Mouse (Mus musculus) liver, embryonic 11.5 days (tissue): ENCODE results near the gene Lmx1b. TPM values are rescaled to one million over a fixed set of nuclear protein-coding genes. Genes with fewer than 3 reads are reported as not detected.

Experiments used
- ATAC-seq: fragments of 200-750 bp; cut with Nextera tagmentation; replicated peaks from 2 replicates; pipeline ENCODE4 v1.8.0; 2017; ENCODE audit warnings: moderate number of reproducible peaks, mild to moderate bottlenecking, moderate TSS enrichment, moderate library complexity; ENCODE audit not compliant: low FRiP score
- DNase-seq: peaks from one replicate; pipeline ENCODE4 v3.0.0-alpha.2; 2017; ENCODE audit warnings: low spot score
- H3K27ac ChIP-seq: fragments of 300-500 bp; sonication (generic); 2 replicates; pipeline ENCODE4 v1.5.1; 2014; ENCODE audit warnings: mild to moderate bottlenecking, low read depth, low read length, control low read depth
- H3K27me3 ChIP-seq: fragments of 300-500 bp; sonication (generic); replicated peaks from 2 replicates; pipeline ENCODE4 v1.6.1; 2014; ENCODE audit warnings: low read length, mixed read lengths; ENCODE audit not compliant: control insufficient read depth, insufficient read depth
- H3K36me3 ChIP-seq: fragments of 300-500 bp; sonication (generic); 2 replicates; pipeline ENCODE4 v1.6.1; 2014; ENCODE audit warnings: mild to moderate bottlenecking, low read length, moderate library complexity, mixed read lengths; ENCODE audit not compliant: control insufficient read depth, insufficient read depth
- H3K4me1 ChIP-seq: fragments of 300-500 bp; sonication (generic); replicated peaks from 2 replicates; pipeline ENCODE4 v1.6.1; 2014; ENCODE audit warnings: low read length, mixed read lengths; ENCODE audit not compliant: control insufficient read depth, insufficient read depth
- H3K4me2 ChIP-seq: fragments of 300-500 bp; sonication (generic); 2 replicates; pipeline ENCODE4 v1.6.1; 2014; ENCODE audit warnings: mild to moderate bottlenecking, control low read depth, moderate library complexity
- H3K4me3 ChIP-seq: fragments of 300-500 bp; sonication (generic); 2 replicates; pipeline ENCODE4 v1.5.1; 2014; ENCODE audit warnings: low read depth, low read length, control low read depth
- H3K9ac ChIP-seq: fragments of 300-500 bp; sonication (generic); 2 replicates; pipeline ENCODE4 v1.6.1; 2014; ENCODE audit warnings: low read depth, low read length, control low read depth
- H3K9me3 ChIP-seq: fragments of 300-500 bp; sonication (generic); 2 replicates; pipeline ENCODE4 v1.6.1; 2016; ENCODE audit warnings: low read length, inconsistent platforms, mixed read lengths; ENCODE audit not compliant: control insufficient read depth
- WGBS: fragments of 180-500 bp; shearing (Covaris S2); extraction: QIAGEN DNeasy Blood & Tissue Kit; methylation state at CpG from one replicate; pipeline ENCODE4 v1.1.7; 2014; 5-methylcytosine and 5-hydroxymethylcytosine counted together
- polyA plus RNA-seq: library from polyadenylated mRNA; unstranded; fragments of >200 nt; fragmentation: Nextera tagmentation; extraction: Ambion mirVana; gene quantifications from 2 replicates; pipeline ENCODE4 v1.2.1, GENCODE M21; 2014

The Lmx1b gene
- polyA plus RNA-seq, 1 experiment from 2014 or later, result 0.14 TPM

- DNase-seq, result no peak
- Histone ChIP-seq H3K36me3 (no peaks in the 10 kb centered on the region), H3K27ac (no peak overlapping the region), H3K27me3 (peaks cover 100% of the 10 kb centered on the region), H3K4me3 (no peak overlapping the region), H3K4me1 (no peaks in the 10 kb centered on the region; the same call in 1 of the 2 replicates), H3K9ac (no peak overlapping the region), H3K4me2 (no peak overlapping the region), H3K9me3 (no peaks in the 10 kb centered on the region)
- 7% methylated on average over 5 of the region's 5 CpGs for WGBS
- ATAC-seq, result no peak
Measured at GRCm38 (mm10) chr2:33633237-33633636, 7.1 kb downstream of the Lmx1b start.

- peaks cover 100% of the 10 kb centered on the region for H3K27me3 ChIP-seq
- no peaks in the 10 kb centered on the region for H3K9me3 ChIP-seq
- H3K4me1 ChIP-seq, result no peaks in the 10 kb centered on the region; the same call in 1 of the 2 replicates
- ATAC-seq (no peak), DNase-seq (no peak)
- no peak overlapping the region for H3K4me3 ChIP-seq
- no peak overlapping the region for H3K4me2 ChIP-seq
- no peaks in the 10 kb centered on the region for H3K36me3 ChIP-seq
- no peak overlapping the region for H3K9ac ChIP-seq
- WGBS, result 5% methylated on average over 5 of the region's 5 CpGs
- H3K27ac ChIP-seq, result no peak overlapping the region
Measured at GRCm38 (mm10) chr2:33632551-33633059, 7.7 kb downstream of the Lmx1b start.

GRCm38 (mm10) chr2:33631708-33632343 is 8.5 kb downstream of the Lmx1b start:
- DNase-seq (no peak), ATAC-seq (no peak)
- WGBS, result 1% methylated on average over 31 of the region's 31 CpGs
- Histone ChIP-seq H3K27ac (no peak overlapping the region), H3K4me3 (no peak overlapping the region), H3K4me1 (no peaks in the 10 kb centered on the region; the same call in 1 of the 2 replicates), H3K36me3 (no peaks in the 10 kb centered on the region), H3K9ac (no peak overlapping the region), H3K4me2 (no peak overlapping the region), H3K9me3 (no peaks in the 10 kb centered on the region), H3K27me3 (peaks cover 100% of the 10 kb centered on the region)

- Histone ChIP-seq H3K9me3 (no peaks in the 10 kb centered on the region), H3K4me1 (no peaks in the 10 kb centered on the region; the same call in 1 of the 2 replicates), H3K27me3 (peaks cover 98% of the 10 kb centered on the region), H3K4me3 (0 out of 2 replicates have a peak overlapping the region, but pooled peaks have one; percentile 7), H3K9ac (no peak overlapping the region), H3K27ac (no peak overlapping the region), H3K36me3 (no peaks in the 10 kb centered on the region), H3K4me2 (peak overlapping the region; percentile 31)
- no peak for ATAC-seq
- WGBS, result 2% methylated on average over 40 of the region's 40 CpGs
- DNase-seq, result no peak
Measured at GRCm38 (mm10) chr2:33631022-33631707, 9.1 kb downstream of the Lmx1b start.

- Histone ChIP-seq H3K9ac (no peak overlapping the region), H3K4me2 (no peak overlapping the region), H3K4me3 (no peak overlapping the region), H3K9me3 (no peaks in the 10 kb centered on the region), H3K27ac (no peak overlapping the region), H3K27me3 (peaks cover 98% of the 10 kb centered on the region), H3K36me3 (no peaks in the 10 kb centered on the region), H3K4me1 (no peaks in the 10 kb centered on the region; the same call in 1 of the 2 replicates)
- DNase-seq (no peak), ATAC-seq (no peak)
- WGBS, result 5% methylated on average over 34 of the region's 34 CpGs
Measured at GRCm38 (mm10) chr2:33630081-33631021, 10.0 kb downstream of the Lmx1b start.

GRCm38 (mm10) chr2:33629641-33630040 is 10.7 kb downstream of the Lmx1b start:
- Histone ChIP-seq H3K36me3 (no peaks in the 10 kb centered on the region), H3K27me3 (peaks cover 98% of the 10 kb centered on the region), H3K4me2 (no peak overlapping the region), H3K4me3 (no peak overlapping the region), H3K9ac (no peak overlapping the region), H3K4me1 (no peaks in the 10 kb centered on the region; the same call in 1 of the 2 replicates), H3K9me3 (no peaks in the 10 kb centered on the region), H3K27ac (no peak overlapping the region)
- ATAC-seq (no peak), DNase-seq (no peak)
- WGBS, result 12% methylated on average over 6 of the region's 6 CpGs

GRCm38 (mm10) chr2:33628791-33629190 is 11.5 kb downstream of the Lmx1b start:
- H3K9ac ChIP-seq, result no peak overlapping the region
- no peak overlapping the region for H3K4me3 ChIP-seq
- no peaks in the 10 kb centered on the region; the same call in 1 of the 2 replicates for H3K4me1 ChIP-seq
- 4% methylated on average over 16 of the region's 16 CpGs for WGBS
- no peaks in the 10 kb centered on the region for H3K36me3 ChIP-seq
- no peak overlapping the region for H3K27ac ChIP-seq
- no peak overlapping the region for H3K4me2 ChIP-seq
- ATAC-seq (no peak), DNase-seq (no peak)
- H3K27me3 ChIP-seq, result peaks cover 92% of the 10 kb centered on the region
- H3K9me3 ChIP-seq, result no peaks in the 10 kb centered on the region

GRCm38 (mm10) chr2:33627058-33627375 is 13.3 kb downstream of the Lmx1b start:
- WGBS, result 16% methylated on average over 10 of the region's 10 CpGs
- no peak overlapping the region for H3K9ac ChIP-seq
- ATAC-seq (no peak), DNase-seq (no peak)
- H3K4me3 ChIP-seq, result no peak overlapping the region
- no peak overlapping the region for H3K4me2 ChIP-seq
- H3K27ac ChIP-seq, result no peak overlapping the region
- H3K4me1 ChIP-seq, result no peaks in the 10 kb centered on the region; the same call in 1 of the 2 replicates
- no peaks in the 10 kb centered on the region for H3K9me3 ChIP-seq
- H3K36me3 ChIP-seq, result no peaks in the 10 kb centered on the region
- peaks cover 78% of the 10 kb centered on the region for H3K27me3 ChIP-seq
